11 mouse cellular contexts compared by ENCODE assay signal in the genomic region with DNA sequence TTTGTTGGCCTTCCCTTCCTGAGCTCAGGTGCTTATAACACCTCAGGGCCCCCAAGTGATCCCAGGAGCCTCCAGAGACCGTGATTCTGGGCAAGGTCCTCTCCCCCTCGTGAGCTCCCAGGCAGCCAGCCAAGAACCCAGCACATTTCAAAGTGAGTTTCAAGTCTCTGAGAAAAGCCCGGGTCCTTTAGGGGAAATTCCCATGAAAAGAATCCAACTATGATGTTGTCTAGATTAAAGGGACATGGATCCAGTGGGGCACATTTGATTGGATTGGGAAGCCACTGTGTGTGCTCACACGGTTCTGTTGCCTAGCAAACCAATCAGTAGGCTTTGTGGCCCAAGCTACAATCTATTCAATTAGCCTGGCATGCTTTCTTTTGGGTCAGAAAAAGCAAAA.
A peak's percentile ranks its signal among the peaks of the same experiment; 100 is the strongest.
DNase-seq lines count a peak whose midpoint lies in the region; ATAC-seq and TF ChIP-seq lines count a peak whose summit lies in the region.
"Had no signal": no experiment of that assay in that cellular context is flagged by ENCODE, and none has a peak within 500 bp of the region (broad histone marks: within the 10 kb centered on the region; RNA-seq: fewer than 3 reads in every experiment).

No protein-coding gene starts in this region.

- 15% methylated on average over 4 of the region's 4 CpGs for WGBS in hindbrain, embryonic 15.5 days
- WGBS in hindbrain, embryonic 12.5 days: 29% methylated on average over 4 of the region's 4 CpGs
- WGBS in midbrain, postnatal 0 days: 15% methylated on average over 4 of the region's 4 CpGs
- WGBS in midbrain, embryonic 11.5 days: 27% methylated on average over 4 of the region's 4 CpGs
- 6% methylated on average over 4 of the region's 4 CpGs for WGBS in forebrain, postnatal 0 days
- 10% methylated on average over 4 of the region's 4 CpGs for WGBS in neural tube, embryonic 15.5 days

- H3K27me3 ChIP-seq in hindbrain, embryonic 15.5 days: 0 out of 2 replicates have a peak, but pooled peaks cover 5% of the 10 kb centered on the region
- H3K27me3 ChIP-seq in hindbrain, embryonic 12.5 days: peaks cover 10% of the 10 kb centered on the region; the same call in 1 of the 2 replicates
- H3K27me3 ChIP-seq in midbrain, postnatal 0 days (ENCODE audit: insufficient read depth, low read length): no peaks in the 10 kb centered on the region
- no peaks in the 10 kb centered on the region for H3K27me3 ChIP-seq in midbrain, embryonic 11.5 days (ENCODE audit: control insufficient read depth, insufficient read depth, low read length)
- no peaks in the 10 kb centered on the region for H3K27me3 ChIP-seq in forebrain, postnatal 0 days (ENCODE audit: insufficient read depth, low read length)
- H3K27me3 ChIP-seq in neural tube, embryonic 15.5 days (replicated peaks): peaks cover 4% of the 10 kb centered on the region; the same call in 1 of the 2 replicates

- no peaks in the 10 kb centered on the region for H3K9me3 ChIP-seq in hindbrain, embryonic 15.5 days
- no peaks in the 10 kb centered on the region for H3K9me3 ChIP-seq in hindbrain, embryonic 12.5 days (replicated peaks)
- H3K9me3 ChIP-seq in midbrain, postnatal 0 days (ENCODE audit: low read length): no peaks in the 10 kb centered on the region
- H3K9me3 ChIP-seq in midbrain, embryonic 11.5 days (ENCODE audit: control insufficient read depth, low read length): no peaks in the 10 kb centered on the region
- no peaks in the 10 kb centered on the region for H3K9me3 ChIP-seq in forebrain, postnatal 0 days (ENCODE audit: low read length)
- no peaks in the 10 kb centered on the region for H3K9me3 ChIP-seq in neural tube, embryonic 15.5 days (replicated peaks)

- peak; percentile 66; the same call in 1 of the 2 replicates for ATAC-seq in hindbrain, embryonic 15.5 days (ENCODE audit: low FRiP score, low read depth)
- no peak for ATAC-seq in hindbrain, embryonic 12.5 days (ENCODE audit: low FRiP score)
- no peak for ATAC-seq in midbrain, postnatal 0 days (ENCODE audit: low FRiP score)
- no peak for ATAC-seq in midbrain, embryonic 11.5 days (ENCODE audit: low FRiP score)
- peak; percentile 53; the same call in 1 of the 2 replicates for ATAC-seq in forebrain, postnatal 0 days
- ATAC-seq in neural tube, embryonic 15.5 days (ENCODE audit: low FRiP score): peak; percentile 82

- no peak for TF ChIP-seq CTCF in midbrain, postnatal 0 days (IDR thresholded peaks at IDR 0.05)
- no peak for TF ChIP-seq CTCF in forebrain, postnatal 0 days (IDR thresholded peaks at IDR 0.05; ENCODE audit: low read depth)

- no peaks in the 10 kb centered on the region for H3K36me3 ChIP-seq in hindbrain, embryonic 15.5 days
- H3K36me3 ChIP-seq in hindbrain, embryonic 12.5 days: no peaks in the 10 kb centered on the region
- H3K36me3 ChIP-seq in midbrain, postnatal 0 days (ENCODE audit: insufficient read depth, low read length): no peaks in the 10 kb centered on the region
- H3K36me3 ChIP-seq in midbrain, embryonic 11.5 days (ENCODE audit: control insufficient read depth, insufficient read depth, low read length): no peaks in the 10 kb centered on the region
- H3K36me3 ChIP-seq in forebrain, postnatal 0 days (ENCODE audit: insufficient read depth): no peaks in the 10 kb centered on the region
- no peaks in the 10 kb centered on the region for H3K36me3 ChIP-seq in neural tube, embryonic 15.5 days
- H3K36me3 ChIP-seq: limb, embryonic 12.5 days had no signal

- H3K4me1 ChIP-seq in hindbrain, embryonic 15.5 days (replicated peaks): peaks cover 15% of the 10 kb centered on the region
- peaks cover 12% of the 10 kb centered on the region for H3K4me1 ChIP-seq in hindbrain, embryonic 12.5 days
- peaks cover 3% of the 10 kb centered on the region; the same call in 1 of the 2 replicates for H3K4me1 ChIP-seq in midbrain, postnatal 0 days (ENCODE audit: insufficient read depth, low read length)
- H3K4me1 ChIP-seq in midbrain, embryonic 11.5 days (ENCODE audit: control insufficient read depth, insufficient read depth, low read length): no peaks in the 10 kb centered on the region
- H3K4me1 ChIP-seq in forebrain, postnatal 0 days (ENCODE audit: insufficient read depth): no peaks in the 10 kb centered on the region
- peaks cover 16% of the 10 kb centered on the region for H3K4me1 ChIP-seq in neural tube, embryonic 15.5 days

- DNase-seq in midbrain, postnatal 0 days (ENCODE audit: low spot score): peak; percentile 64
- no peak for DNase-seq in midbrain, embryonic 11.5 days (ENCODE audit: low spot score, missing footprints)
- DNase-seq in forebrain, postnatal 0 days: peak; percentile 47
- no peak for DNase-seq in left cerebral cortex, adult 18-20 months (ENCODE audit: low spot score in 2 of 2)
- no peak for DNase-seq in gastrocnemius, adult 18-20 months (ENCODE audit: low spot score)
- DNase-seq: adrenal gland, postnatal 25 days had no signal

- no peak overlapping the region; the same call in 1 of the 2 replicates for H3K4me2 ChIP-seq in hindbrain, embryonic 15.5 days
- H3K4me2 ChIP-seq in hindbrain, embryonic 12.5 days (replicated peaks): no peak overlapping the region
- H3K4me2 ChIP-seq in midbrain, postnatal 0 days (ENCODE audit: low read depth, low read length, poor library complexity, severe bottlenecking): no peak overlapping the region
- no peak overlapping the region for H3K4me2 ChIP-seq in midbrain, embryonic 11.5 days
- no peak overlapping the region for H3K4me2 ChIP-seq in forebrain, postnatal 0 days (ENCODE audit: low read depth)
- H3K4me2 ChIP-seq in neural tube, embryonic 15.5 days: peak overlapping the region; percentile 35; the same call in 1 of the 2 replicates

- H3K4me3 ChIP-seq in hindbrain, embryonic 15.5 days: no peak overlapping the region
- no peak overlapping the region for H3K4me3 ChIP-seq in hindbrain, embryonic 12.5 days
- no peak overlapping the region for H3K4me3 ChIP-seq in midbrain, postnatal 0 days (ENCODE audit: low read depth, low read length)
- no peak overlapping the region for H3K4me3 ChIP-seq in midbrain, embryonic 11.5 days (ENCODE audit: low read depth, low read length)
- no peak overlapping the region for H3K4me3 ChIP-seq in forebrain, postnatal 0 days (ENCODE audit: low read depth, low read length)
- H3K4me3 ChIP-seq in neural tube, embryonic 15.5 days (replicated peaks): no peak overlapping the region
- H3K4me3 ChIP-seq: layer of hippocampus, adult 2 months; limb, embryonic 12.5 days had no signal

- no peak overlapping the region for H3K9ac ChIP-seq in hindbrain, embryonic 15.5 days
- H3K9ac ChIP-seq in hindbrain, embryonic 12.5 days: no peak overlapping the region
- H3K9ac ChIP-seq in midbrain, postnatal 0 days (replicated peaks; ENCODE audit: low read length, poor library complexity, severe bottlenecking): no peak overlapping the region
- H3K9ac ChIP-seq in midbrain, embryonic 11.5 days (ENCODE audit: low read length): no peak overlapping the region
- H3K9ac ChIP-seq in forebrain, postnatal 0 days: no peak overlapping the region
- no peak overlapping the region for H3K9ac ChIP-seq in neural tube, embryonic 15.5 days (replicated peaks)
- H3K9ac ChIP-seq: limb, embryonic 12.5 days had no signal

- H3K27ac ChIP-seq in hindbrain, embryonic 15.5 days (replicated peaks): no peak overlapping the region; the same call in 1 of the 2 replicates
- no peak overlapping the region for H3K27ac ChIP-seq in hindbrain, embryonic 12.5 days
- H3K27ac ChIP-seq in midbrain, postnatal 0 days (ENCODE audit: low read depth, low read length): no peak overlapping the region
- H3K27ac ChIP-seq in midbrain, embryonic 11.5 days (ENCODE audit: low read depth, low read length): no peak overlapping the region
- no peak overlapping the region for H3K27ac ChIP-seq in forebrain, postnatal 0 days (ENCODE audit: low read depth, low read length)
- H3K27ac ChIP-seq in neural tube, embryonic 15.5 days (replicated peaks): peak overlapping the region; percentile 63
- H3K27ac ChIP-seq: layer of hippocampus, adult 2 months; limb, embryonic 12.5 days had no signal

Comparison
In these comparisons a context has a peak if more than half of its experiments do, and no peak if none do; other contexts are left out.
1. ATAC-seq: peak in hindbrain, embryonic 15.5 days (single experiment), forebrain, postnatal 0 days (single experiment) and neural tube, embryonic 15.5 days (single experiment); none in hindbrain, embryonic 12.5 days (single experiment), midbrain, postnatal 0 days (single experiment) and midbrain, embryonic 11.5 days (single experiment).
2. DNase-seq: peak in midbrain, postnatal 0 days (single experiment) and forebrain, postnatal 0 days (single experiment); none in midbrain, embryonic 11.5 days (single experiment), left cerebral cortex, adult 18-20 months (0 of 2) and gastrocnemius, adult 18-20 months (single experiment).